12 mouse cellular contexts compared by ENCODE assay signal in the genomic region with DNA sequence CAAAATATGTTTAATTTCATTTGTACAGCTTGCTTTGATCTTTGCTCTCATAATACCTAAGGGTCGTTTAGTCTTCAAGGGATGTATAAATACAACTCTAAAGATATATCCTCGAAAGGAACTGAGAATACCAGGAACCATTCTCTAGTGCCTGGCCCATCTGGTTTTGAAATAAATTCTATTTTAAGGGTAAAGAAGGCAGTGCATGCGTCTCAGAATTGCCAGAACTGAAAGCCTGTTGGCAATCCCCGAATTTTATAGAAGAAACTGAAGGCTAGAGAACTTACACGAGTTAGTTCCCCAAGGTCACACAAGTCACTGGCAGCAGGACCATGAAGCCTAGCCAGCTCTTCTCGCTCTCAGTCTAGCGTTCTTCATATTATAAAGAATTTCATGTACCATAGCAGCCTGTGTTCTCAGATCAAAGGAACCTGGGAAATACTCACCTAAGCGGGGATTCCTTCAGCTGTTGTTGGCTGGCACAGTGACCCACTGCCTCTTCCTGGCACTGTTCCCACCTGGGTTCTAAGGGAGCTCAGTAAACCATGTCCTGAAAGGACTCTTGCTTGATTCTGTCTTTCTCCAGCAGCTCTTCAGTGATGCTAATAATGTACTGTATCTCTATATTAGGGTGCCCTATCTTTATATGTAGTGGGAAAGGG.
"Had no signal": no experiment of that assay in that cellular context is flagged by ENCODE, and none has a peak within 500 bp of the region (broad histone marks: within the 10 kb centered on the region; RNA-seq: fewer than 3 reads in every experiment).

No protein-coding gene starts in this region.

- DNase-seq: kidney, postnatal 25 days; lung, adult 18-20 months; retina, postnatal 1 day; right cerebral cortex, postnatal 4 days; spleen, adult 18-20 months; thymus, postnatal 4 days had no signal

- H3K9ac ChIP-seq: kidney, embryonic 15.5 days; limb, embryonic 12.5 days; liver, embryonic 14.5 days; midbrain, embryonic 12.5 days; neural tube, embryonic 13.5 days had no signal

- H3K27ac ChIP-seq: kidney, embryonic 15.5 days; limb, embryonic 12.5 days; liver, embryonic 14.5 days; midbrain, embryonic 12.5 days; neural tube, embryonic 13.5 days had no signal

- H3K4me3 ChIP-seq: kidney, embryonic 15.5 days; limb, embryonic 12.5 days; midbrain, embryonic 12.5 days; neural tube, embryonic 13.5 days had no signal

- ATAC-seq: midbrain, embryonic 16.5 days had no signal

- H3K27me3 ChIP-seq: kidney, embryonic 15.5 days; limb, embryonic 12.5 days; midbrain, embryonic 12.5 days; neural tube, embryonic 13.5 days had no signal

- H3K4me2 ChIP-seq: kidney, embryonic 15.5 days; limb, embryonic 12.5 days; midbrain, embryonic 12.5 days; neural tube, embryonic 13.5 days had no signal

- H3K36me3 ChIP-seq: kidney, embryonic 15.5 days; limb, embryonic 12.5 days; midbrain, embryonic 12.5 days; neural tube, embryonic 13.5 days had no signal

- H3K9me3 ChIP-seq: kidney, embryonic 15.5 days; limb, embryonic 12.5 days; midbrain, embryonic 12.5 days; neural tube, embryonic 13.5 days had no signal
